Comparison of ENCODE assay signal across 13 mouse cellular contexts in the genomic region with DNA sequence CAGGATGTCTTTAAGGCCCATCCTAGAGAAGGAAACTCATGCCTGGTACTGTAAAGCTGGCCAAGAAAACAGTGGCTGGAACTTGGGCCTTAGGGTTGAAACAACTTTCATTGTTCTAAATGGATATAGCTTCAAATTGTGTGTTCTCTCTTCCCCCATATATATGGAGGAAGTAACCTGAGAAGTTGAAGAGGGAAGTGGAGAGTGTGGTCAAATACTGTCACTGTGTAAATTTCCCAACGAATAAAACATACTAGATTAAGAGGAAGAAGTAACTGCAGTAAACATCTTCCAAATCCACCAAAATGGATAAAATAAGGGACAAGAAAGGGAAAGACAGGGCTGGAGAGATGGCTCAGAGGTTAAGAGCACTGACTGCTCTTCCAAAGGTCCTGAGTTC.
"Had no signal": no experiment of that assay in that cellular context is flagged by ENCODE, and none has a peak within 500 bp of the region (broad histone marks: within the 10 kb centered on the region; RNA-seq: fewer than 3 reads in every experiment).

No protein-coding gene starts in this region.

- DNase-seq: kidney, adult 8-10 months; kidney, postnatal 25 days; lung, postnatal 4 days; right cerebral cortex, adult 18-20 months; right cerebral cortex, postnatal 25 days; thymus, postnatal 25 days had no signal

- H3K27me3 ChIP-seq: liver, embryonic 12.5 days; midbrain, embryonic 12.5 days had no signal

- H3K4me2 ChIP-seq: liver, embryonic 12.5 days; midbrain, embryonic 12.5 days had no signal

- ATAC-seq: intestine, postnatal 0 days; liver, embryonic 12.5 days; midbrain, embryonic 16.5 days had no signal

- H3K4me1 ChIP-seq: limb, embryonic 10.5 days; liver, embryonic 12.5 days; midbrain, embryonic 12.5 days had no signal

- H3K9ac ChIP-seq: liver, embryonic 12.5 days; midbrain, embryonic 12.5 days had no signal

- H3K27ac ChIP-seq: left cerebral cortex, adult 2 months; limb, embryonic 10.5 days; liver, embryonic 12.5 days; midbrain, embryonic 12.5 days; stomach, postnatal 0 days had no signal

- H3K9me3 ChIP-seq: limb, embryonic 10.5 days; liver, embryonic 12.5 days; midbrain, embryonic 12.5 days had no signal

- H3K4me3 ChIP-seq: left cerebral cortex, adult 2 months; limb, embryonic 10.5 days; liver, embryonic 12.5 days; midbrain, embryonic 12.5 days had no signal

- H3K36me3 ChIP-seq: limb, embryonic 10.5 days; liver, embryonic 12.5 days; midbrain, embryonic 12.5 days had no signal
